Mouse (Mus musculus): Measurements from ENCODE around the gene Gp5.

- TF ChIP-seq POLR2A (IDR thresholded peaks at IDR 0.05; ENCODE audit: insufficient read length, low read depth) (no peak), TCF3 (IDR thresholded peaks at IDR 0.05; ENCODE audit: insufficient read length, low read depth) (no peak)
Observed at GRCm38 (mm10) chr16:30306102-30306501, 4.5 kb downstream of the Gp5 start.
